Mouse (Mus musculus) adrenal gland, adult 2 months (tissue): ENCODE measurements around the gene Wwc1. TPM values are rescaled to one million over a fixed set of nuclear protein-coding genes. Genes with fewer than 3 reads are reported as not detected.

Source experiments
- DNase-seq: peaks from one replicate; pipeline ENCODE4 v3.0.0; 2021
- polyA plus RNA-seq: library from polyadenylated mRNA; depleted of rRNA; stranded (reverse); fragments of >200 nt; gene quantifications from 2 replicates; pipeline ENCODE4 v1.2.3, GENCODE M21; 2012
- total RNA-seq, 2 experiments: library from RNA; stranded (reverse); gene quantifications; 2 replicates each; pipeline ENCODE4 v1.2.3; 2021

Wwc1 gene
- total and polyA plus RNA-seq, 3 experiments: 35.2 to 88.3 (median 81.6) TPM

GRCm38 (mm10) chr11:35973135-35973534 is 7.2 kb downstream of the Wwc1 start:
- DNase-seq: no peak

GRCm38 (mm10) chr11:35972270-35972931 is 7.9 kb downstream of the Wwc1 start:
- no peak for DNase-seq

- peak; percentile 78 for DNase-seq
Measured at GRCm38 (mm10) chr11:35970806-35971705, 9.3 kb downstream of the Wwc1 start.

GRCm38 (mm10) chr11:35968291-35968690 is 12.0 kb downstream of the Wwc1 start:
- DNase-seq: peak; percentile 81

DNA sequence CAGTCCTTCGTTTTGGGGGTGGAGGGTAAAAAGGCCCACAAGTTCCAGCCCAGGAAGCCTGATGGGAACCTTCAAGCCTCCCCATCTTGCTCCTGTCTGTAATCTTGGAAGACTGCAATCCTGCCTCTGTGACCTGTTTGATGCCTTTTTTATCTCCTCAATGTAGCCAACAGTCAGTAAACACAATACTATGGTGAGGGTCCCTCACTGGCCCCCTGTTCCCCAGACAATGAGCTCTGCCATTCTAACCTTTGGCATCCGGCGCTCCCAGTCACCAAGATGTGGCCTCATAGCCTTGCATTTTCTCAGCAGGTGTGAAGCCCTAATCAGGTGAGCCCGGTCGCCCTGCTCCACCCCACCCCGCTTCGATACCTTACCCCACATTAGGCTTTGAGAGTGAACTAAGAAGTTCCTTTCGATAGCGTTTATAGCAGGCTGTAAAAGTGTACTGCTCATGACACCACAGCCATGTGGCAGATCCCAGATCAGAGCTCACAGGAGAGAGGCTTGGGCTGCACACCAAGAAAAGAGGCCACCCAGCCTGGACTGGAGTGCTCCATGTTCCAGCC is 16.3 kb downstream of the Wwc1 start:
- DNase-seq: no peak

GRCm38 (mm10) chr11:35963554-35963953 is 16.8 kb downstream of the Wwc1 start:
- no peak for DNase-seq

DNA sequence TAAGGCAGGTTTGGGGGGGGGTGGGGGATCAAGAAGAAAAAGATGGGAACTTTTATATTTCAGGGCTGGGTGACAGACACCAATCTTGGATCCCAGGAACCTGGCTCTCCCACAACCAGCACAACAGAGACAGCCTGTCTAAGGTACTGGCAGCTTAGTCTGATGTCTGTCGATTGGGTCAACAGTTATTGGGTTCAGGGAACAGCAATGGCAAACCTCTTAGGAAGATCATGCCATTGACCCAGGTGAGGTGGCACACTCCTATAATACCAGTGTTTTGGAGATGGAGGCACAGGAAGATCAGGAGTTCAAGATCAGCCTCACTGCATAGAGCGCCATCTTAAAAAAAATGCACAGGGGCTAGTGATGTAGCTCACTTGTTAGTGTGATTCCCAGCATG is 17.9 kb downstream of the Wwc1 start:
- DNase-seq: no peak

DNA sequence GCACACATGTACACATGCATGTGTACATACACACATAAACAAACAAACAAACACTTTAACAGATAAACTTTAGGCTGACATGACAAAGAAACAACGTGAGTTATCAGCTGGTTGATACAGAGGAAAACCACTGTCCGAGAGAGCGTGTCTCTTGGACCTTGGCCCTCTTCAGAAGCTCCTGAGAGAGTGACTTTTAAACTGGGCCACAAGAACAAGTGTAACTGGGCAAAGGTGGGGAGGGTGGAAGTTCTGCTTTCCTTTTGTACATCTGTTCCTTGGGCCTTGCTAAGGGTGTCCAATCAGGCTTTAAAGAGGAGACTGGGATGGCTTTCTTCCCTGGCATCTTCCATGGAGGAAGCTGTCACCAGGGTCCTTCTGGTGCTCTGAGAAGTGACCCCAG is 21.1 kb downstream of the Wwc1 start:
- DNase-seq: no peak

DNA sequence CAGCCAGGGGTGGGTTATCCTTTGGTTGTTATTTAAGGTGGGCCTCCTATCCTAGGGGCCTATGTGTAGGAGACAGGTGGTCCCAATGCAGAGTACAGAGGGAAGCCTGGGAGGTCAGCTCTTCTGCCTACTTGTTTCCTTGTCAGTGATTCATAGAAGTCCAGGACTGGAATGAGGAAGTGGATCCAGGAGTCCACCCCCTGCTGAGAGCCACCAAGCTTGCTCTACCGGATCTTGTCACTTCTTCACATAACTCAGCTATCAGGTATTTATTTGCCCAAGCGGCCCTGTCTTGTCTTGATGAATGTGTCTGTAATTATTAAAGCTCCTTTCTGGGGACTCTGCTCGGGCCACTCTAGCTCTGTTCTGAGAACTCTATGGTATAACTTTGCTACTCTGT is 24.8 kb downstream of the Wwc1 start:
- peak; percentile 40 for DNase-seq

- peak; percentile 46 for DNase-seq
Measured at GRCm38 (mm10) chr11:35953179-35953578, 27.1 kb downstream of the Wwc1 start.

- DNase-seq: no peak
Measured at GRCm38 (mm10) chr11:35951727-35952065, 28.6 kb downstream of the Wwc1 start.

DNA sequence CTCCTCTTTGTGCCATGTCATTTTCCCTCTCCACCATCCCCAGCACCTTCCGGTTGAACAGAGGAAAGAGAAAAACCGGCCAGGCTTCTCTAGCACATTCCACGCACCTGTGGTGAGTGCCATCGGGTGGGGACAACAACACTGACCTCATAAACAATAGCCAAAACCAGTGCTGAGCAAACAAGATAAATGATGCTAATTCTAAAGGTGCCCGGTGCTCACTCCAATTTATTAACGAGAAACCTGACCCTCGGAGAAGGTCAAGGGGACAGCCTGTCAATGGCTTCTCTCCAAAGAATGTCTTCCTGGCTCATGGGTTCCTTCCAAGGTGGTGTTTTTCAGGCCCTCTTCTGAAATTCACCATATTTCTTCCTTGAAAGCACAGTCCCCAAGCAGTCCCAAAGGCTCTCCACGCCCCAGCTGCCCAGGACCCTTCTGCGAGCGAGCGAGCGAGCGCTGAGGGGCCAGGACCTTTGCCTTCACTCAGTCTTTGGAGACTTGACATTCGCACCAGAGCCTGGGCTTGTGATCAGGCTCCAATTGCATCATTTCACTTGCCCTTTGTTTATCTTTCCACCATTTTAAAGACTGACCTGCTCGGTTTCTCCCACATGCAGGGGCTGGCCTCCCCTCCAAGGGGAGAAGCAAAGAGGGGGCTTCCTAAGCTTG is 29.1 kb downstream of the Wwc1 start:
- DNase-seq: no peak

DNA sequence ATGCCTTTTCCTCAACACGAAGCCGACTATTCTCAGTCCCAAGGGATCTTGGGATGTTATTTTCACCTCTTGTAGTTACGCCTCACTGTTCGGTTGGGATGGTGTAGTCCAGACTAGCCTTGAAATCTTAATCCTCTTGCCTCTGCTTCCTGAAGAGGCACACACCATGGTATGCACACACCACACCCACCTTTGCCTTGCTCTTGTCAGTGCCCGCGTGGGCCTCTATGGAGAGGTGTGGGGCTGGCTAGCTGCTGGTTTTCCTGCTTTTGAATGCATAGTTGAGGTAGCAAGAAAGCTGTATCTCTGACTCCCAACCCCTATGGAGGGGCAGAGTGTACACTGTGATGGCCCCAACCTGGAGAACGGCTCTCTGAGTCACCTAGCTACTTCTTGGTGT is 29.9 kb downstream of the Wwc1 start:
- no peak for DNase-seq

- peak; percentile 71 for DNase-seq
Measured at GRCm38 (mm10) chr11:35950011-35950410, 30.3 kb downstream of the Wwc1 start.

DNA sequence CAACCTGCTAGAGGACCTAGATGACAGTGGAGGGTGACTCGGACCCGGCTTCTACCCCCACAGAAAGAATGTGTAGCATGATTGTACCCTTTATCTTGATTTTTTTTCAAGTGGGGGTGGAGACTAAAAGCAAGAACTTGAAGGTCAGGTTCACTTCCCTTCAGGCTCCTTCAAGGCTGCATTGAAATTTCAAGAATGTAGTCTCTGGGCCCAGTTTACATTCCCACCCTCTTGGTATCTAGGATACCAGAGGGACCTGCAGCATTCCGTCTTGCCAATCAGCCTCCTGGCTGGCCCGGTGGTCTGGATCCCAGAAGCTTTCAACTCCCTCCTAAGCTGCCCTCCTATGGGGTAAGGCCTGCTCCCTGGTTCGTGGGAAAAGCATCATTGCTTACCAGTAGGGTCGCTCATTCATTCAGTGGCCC is 31.9 kb downstream of the Wwc1 start:
- DNase-seq: no peak

- no peak for DNase-seq
Measured at GRCm38 (mm10) chr11:35947944-35948343, 32.4 kb downstream of the Wwc1 start.

DNA sequence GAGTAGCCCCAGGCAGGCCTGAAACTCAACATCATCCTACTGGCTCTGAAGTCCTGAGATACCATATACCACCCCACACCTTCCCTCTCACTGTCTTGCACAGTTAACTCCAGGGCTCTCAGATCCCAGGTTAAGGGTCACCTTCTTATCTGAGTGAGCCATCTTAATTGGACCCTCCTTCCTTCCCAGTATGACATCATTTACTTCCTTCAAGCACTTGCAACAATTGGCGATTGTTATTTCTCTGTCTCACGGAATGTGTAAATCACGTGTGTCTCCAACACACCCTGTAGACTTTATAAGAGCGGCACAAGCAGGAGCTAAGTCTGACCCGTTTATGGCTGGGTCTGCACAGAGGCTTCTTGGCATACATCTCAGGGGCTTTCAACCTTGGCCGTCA is 35.1 kb downstream of the Wwc1 start:
- DNase-seq: no peak

GRCm38 (mm10) chr11:35941641-35942040 is 38.7 kb downstream of the Wwc1 start:
- peak; percentile 58 for DNase-seq

GRCm38 (mm10) chr11:35941064-35941463 is 39.3 kb downstream of the Wwc1 start:
- peak; percentile 45 for DNase-seq

DNA sequence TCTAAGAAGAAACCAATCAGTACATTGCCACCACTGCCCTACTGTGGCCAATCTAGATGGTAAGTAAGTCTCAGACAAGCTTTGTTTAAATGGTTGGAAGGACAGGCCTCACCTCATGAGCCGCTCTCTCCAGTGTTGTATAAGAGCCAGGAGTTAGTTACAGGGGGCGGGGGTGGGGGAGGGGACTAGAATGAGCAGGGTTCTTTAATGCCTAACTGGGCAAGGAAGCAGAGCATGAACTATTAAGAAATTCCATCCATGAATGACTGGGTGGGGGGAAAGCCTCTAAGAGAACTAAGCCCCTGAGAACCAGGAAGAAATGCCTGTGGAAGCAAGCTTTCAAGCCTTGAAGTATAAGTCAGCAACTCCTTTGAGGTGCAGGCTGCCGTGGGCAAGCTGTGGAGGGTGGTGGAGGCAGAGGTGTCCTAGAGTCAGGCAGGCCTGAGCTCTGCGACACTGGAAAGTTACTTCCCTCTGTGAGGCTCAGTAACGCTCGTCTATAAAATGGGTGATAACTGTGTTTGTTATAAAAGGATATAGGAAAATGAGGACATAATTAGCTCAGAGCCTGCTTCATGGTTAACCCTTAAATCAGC is 41.4 kb downstream of the Wwc1 start:
- no peak for DNase-seq

- no peak for DNase-seq
Measured at GRCm38 (mm10) chr11:35935645-35936044, 44.7 kb downstream of the Wwc1 start.

- no peak for DNase-seq
Measured at GRCm38 (mm10) chr11:35935133-35935532, 45.2 kb downstream of the Wwc1 start.
